In the genomic region with DNA sequence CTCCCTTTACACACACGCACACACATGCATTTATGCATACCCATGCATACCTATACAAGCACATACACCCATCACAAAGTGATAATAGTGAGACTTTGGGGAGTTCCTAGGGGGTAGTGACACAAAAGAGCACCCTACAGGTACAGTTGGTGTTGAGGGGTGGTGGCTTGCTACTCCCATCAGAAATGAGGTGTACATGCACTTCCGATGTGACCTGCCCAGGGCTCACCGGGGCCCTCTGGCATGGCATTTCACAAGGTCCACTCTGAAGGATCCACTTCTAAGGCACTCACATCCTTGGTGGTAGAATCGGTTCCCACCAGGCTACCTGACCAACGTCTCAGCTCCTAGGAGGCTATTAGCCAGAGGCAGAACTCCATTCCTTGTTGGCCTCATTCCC, we compare ENCODE assay signal across 15 mouse cellular contexts. TPM values are rescaled to one million over a fixed set of nuclear protein-coding genes. Genes with fewer than 3 reads are reported as not detected.
"Had no signal": no experiment of that assay in that cellular context is flagged by ENCODE, and none has a peak within 500 bp of the region (broad histone marks: within the 10 kb centered on the region; RNA-seq: fewer than 3 reads in every experiment).

No protein-coding gene starts in this region.

- H3K9me3 ChIP-seq: megakaryocyte, embryonic 14.5 days; midbrain, embryonic 13.5 days; midbrain, embryonic 15.5 days; neural tube, embryonic 12.5 days had no signal

- H3K36me3 ChIP-seq: midbrain, embryonic 13.5 days; midbrain, embryonic 15.5 days; neural tube, embryonic 12.5 days had no signal

- H3K4me1 ChIP-seq: megakaryocyte, embryonic 14.5 days had no signal

- DNase-seq: lung, adult 18-20 months; lung, embryonic 14.5 days; lung, postnatal 10 days; lung, postnatal 4 days; right cerebral cortex, postnatal 14 days; spleen, adult 18-20 months; thymus, adult 18-20 months; thymus, postnatal 14 days; thymus, postnatal 36 days had no signal

- H3K27ac ChIP-seq: liver, embryonic 14.5 days; midbrain, embryonic 13.5 days; midbrain, embryonic 15.5 days; neural tube, embryonic 12.5 days had no signal

- H3K4me3 ChIP-seq: megakaryocyte, embryonic 14.5 days; midbrain, embryonic 13.5 days; midbrain, embryonic 15.5 days; neural tube, embryonic 12.5 days had no signal

- H3K27me3 ChIP-seq: midbrain, embryonic 13.5 days; midbrain, embryonic 15.5 days; neural tube, embryonic 12.5 days had no signal

RNA-seq across cellular contexts. Expression of gene Tmem100, which starts 53.8 kb away (rescaled TPM):
- total RNA-seq: monocyte, adult 5-6 weeks had no signal
